In the genomic region with DNA sequence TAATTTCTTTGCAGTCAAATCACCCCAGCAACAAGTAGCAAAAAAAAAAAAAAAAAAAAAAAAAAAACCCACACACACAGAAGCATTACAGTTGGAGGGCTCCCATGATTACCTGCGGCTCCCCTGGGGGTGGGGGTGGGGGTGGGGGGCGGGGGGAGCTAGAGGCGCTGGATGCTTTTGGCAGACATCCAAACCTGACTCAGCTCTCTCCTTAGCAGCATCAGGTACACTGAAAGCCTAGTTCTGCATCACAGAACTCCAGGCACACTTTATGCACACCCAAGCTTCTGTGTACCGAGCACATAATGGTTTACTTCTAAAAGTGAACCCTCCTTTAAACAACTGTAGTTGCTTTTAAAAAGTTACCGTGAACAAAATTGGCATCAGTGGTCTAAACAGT, we compare ENCODE assay signal across 17 mouse cellular contexts. TPM values are rescaled to one million over a fixed set of nuclear protein-coding genes. Genes with fewer than 3 reads are reported as not detected.
DNase-seq lines count a peak whose midpoint lies in the region; ATAC-seq and TF ChIP-seq lines count a peak whose summit lies in the region.
"Had no signal": no experiment of that assay in that cellular context is flagged by ENCODE, and none has a peak within 500 bp of the region (broad histone marks: within the 10 kb centered on the region; RNA-seq: fewer than 3 reads in every experiment).

No protein-coding gene starts in this region.

- 32% methylated on average over 5 of the region's 5 CpGs for WGBS in forebrain, embryonic 11.5 days
- WGBS in forebrain, embryonic 15.5 days = 17% methylated on average over 5 of the region's 5 CpGs
- 28% methylated on average over 5 of the region's 5 CpGs for WGBS in midbrain, embryonic 13.5 days
- 37% methylated on average over 5 of the region's 5 CpGs for WGBS in midbrain, embryonic 10.5 days
- WGBS in limb, embryonic 13.5 days = 17% methylated on average over 5 of the region's 5 CpGs
- 21% methylated on average over 5 of the region's 5 CpGs for WGBS in lung, adult 2 months

- TF ChIP-seq CTCF in lung, adult 2 months (IDR thresholded peaks at IDR 0.05; ENCODE audit: insufficient read depth, low read length) = no peak

- H3K4me3 ChIP-seq in forebrain, embryonic 11.5 days (ENCODE audit: low read depth, low read length) = no peak overlapping the region
- no peak overlapping the region for H3K4me3 ChIP-seq in forebrain, embryonic 15.5 days
- H3K4me3 ChIP-seq in midbrain, embryonic 13.5 days (replicated peaks) = no peak overlapping the region
- H3K4me3 ChIP-seq in midbrain, embryonic 10.5 days = no peak overlapping the region
- H3K4me3 ChIP-seq in limb, embryonic 13.5 days = no peak overlapping the region
- H3K4me3 ChIP-seq in lung, adult 2 months (replicated peaks; ENCODE audit: extremely low read depth, low read depth, low read length) = no peak overlapping the region
- H3K4me3 ChIP-seq: heart, embryonic 12.5 days; left cerebral cortex, adult 2 months had no signal

- no peaks in the 10 kb centered on the region; the same call in 1 of the 2 replicates for H3K27me3 ChIP-seq in forebrain, embryonic 11.5 days (ENCODE audit: control insufficient read depth, insufficient read depth, low read length)
- no peaks in the 10 kb centered on the region for H3K27me3 ChIP-seq in forebrain, embryonic 15.5 days
- no peaks in the 10 kb centered on the region for H3K27me3 ChIP-seq in midbrain, embryonic 13.5 days
- peaks cover 26% of the 10 kb centered on the region for H3K27me3 ChIP-seq in midbrain, embryonic 10.5 days (ENCODE audit: low read depth, poor library complexity, severe bottlenecking)
- peaks cover 18% of the 10 kb centered on the region for H3K27me3 ChIP-seq in limb, embryonic 13.5 days

- no peak overlapping the region for H3K4me2 ChIP-seq in forebrain, embryonic 11.5 days (ENCODE audit: low read depth, low read length, severe bottlenecking)
- H3K4me2 ChIP-seq in forebrain, embryonic 15.5 days (replicated peaks) = no peak overlapping the region; the same call in 1 of the 2 replicates
- H3K4me2 ChIP-seq in midbrain, embryonic 13.5 days (replicated peaks) = peak overlapping the region; percentile 20
- peak overlapping the region; percentile 37; the same call in 1 of the 2 replicates for H3K4me2 ChIP-seq in limb, embryonic 13.5 days (replicated peaks)
- H3K4me2 ChIP-seq: heart, embryonic 12.5 days; liver, embryonic 11.5 days had no signal

- no peaks in the 10 kb centered on the region for H3K9me3 ChIP-seq in forebrain, embryonic 11.5 days (ENCODE audit: control insufficient read depth, low read length)
- H3K9me3 ChIP-seq in forebrain, embryonic 15.5 days = no peaks in the 10 kb centered on the region
- H3K9me3 ChIP-seq in midbrain, embryonic 13.5 days = no peaks in the 10 kb centered on the region
- H3K9me3 ChIP-seq in midbrain, embryonic 10.5 days (replicated peaks) = no peaks in the 10 kb centered on the region
- H3K9me3 ChIP-seq in limb, embryonic 13.5 days = no peaks in the 10 kb centered on the region
- H3K9me3 ChIP-seq: heart, embryonic 12.5 days had no signal

- no peak for DNase-seq in forebrain, embryonic 11.5 days (ENCODE audit: low spot score)
- no peak for DNase-seq in midbrain, embryonic 10.5 days (ENCODE audit: low spot score)
- DNase-seq in cerebellum, adult 9-10 months = no peak
- no peak for DNase-seq in spleen, adult 18-20 months
- no peak for DNase-seq in lung, adult 2 months
- DNase-seq: adrenal gland, postnatal 36 days; cerebellum, adult 11 months; gastrocnemius, postnatal 25 days; kidney, postnatal 25 days had no signal

- H3K36me3 ChIP-seq in forebrain, embryonic 11.5 days (ENCODE audit: control insufficient read depth, insufficient read depth, low read length) = no peaks in the 10 kb centered on the region
- no peaks in the 10 kb centered on the region for H3K36me3 ChIP-seq in forebrain, embryonic 15.5 days
- H3K36me3 ChIP-seq in midbrain, embryonic 13.5 days = no peaks in the 10 kb centered on the region
- H3K36me3 ChIP-seq in midbrain, embryonic 10.5 days = no peaks in the 10 kb centered on the region
- H3K36me3 ChIP-seq in limb, embryonic 13.5 days = no peaks in the 10 kb centered on the region
- H3K36me3 ChIP-seq: heart, embryonic 12.5 days had no signal

- TF ChIP-seq POLR2A in lung, adult 2 months (IDR thresholded peaks at IDR 0.05; ENCODE audit: borderline replicate concordance, extremely low read depth, low read depth, low read length) = no peak

- peak; percentile 39; the same call in 1 of the 2 replicates for ATAC-seq in forebrain, embryonic 11.5 days (replicated peaks; ENCODE audit: low FRiP score)
- no peak; the same call in 1 of the 2 replicates for ATAC-seq in forebrain, embryonic 15.5 days (replicated peaks)
- ATAC-seq in midbrain, embryonic 13.5 days = 0 out of 2 replicates have a peak, but pooled peaks have one; percentile 19
- ATAC-seq in limb, embryonic 13.5 days (ENCODE audit: low FRiP score, low read depth) = peak; percentile 71

- no peak overlapping the region for H3K27ac ChIP-seq in forebrain, embryonic 11.5 days (ENCODE audit: low read depth, low read length)
- no peak overlapping the region for H3K27ac ChIP-seq in forebrain, embryonic 15.5 days (replicated peaks)
- H3K27ac ChIP-seq in midbrain, embryonic 13.5 days = no peak overlapping the region
- H3K27ac ChIP-seq in midbrain, embryonic 10.5 days (replicated peaks) = no peak overlapping the region
- no peak overlapping the region for H3K27ac ChIP-seq in limb, embryonic 13.5 days
- H3K27ac ChIP-seq: left cerebral cortex, adult 2 months had no signal

- H3K4me1 ChIP-seq in forebrain, embryonic 11.5 days (replicated peaks; ENCODE audit: control insufficient read depth, insufficient read depth, low read length) = no peaks in the 10 kb centered on the region
- peaks cover 14% of the 10 kb centered on the region for H3K4me1 ChIP-seq in forebrain, embryonic 15.5 days
- H3K4me1 ChIP-seq in midbrain, embryonic 13.5 days (replicated peaks) = peaks cover 13% of the 10 kb centered on the region
- peaks cover 11% of the 10 kb centered on the region for H3K4me1 ChIP-seq in midbrain, embryonic 10.5 days
- peaks cover 8% of the 10 kb centered on the region; the same call in 1 of the 2 replicates for H3K4me1 ChIP-seq in limb, embryonic 13.5 days
- no peaks in the 10 kb centered on the region for H3K4me1 ChIP-seq in lung, adult 2 months (ENCODE audit: control insufficient read depth, insufficient read depth, low read length)
- H3K4me1 ChIP-seq: heart, embryonic 12.5 days had no signal

- H3K9ac ChIP-seq in forebrain, embryonic 11.5 days (ENCODE audit: low read length) = no peak overlapping the region
- H3K9ac ChIP-seq in forebrain, embryonic 15.5 days (replicated peaks) = no peak overlapping the region
- no peak overlapping the region for H3K9ac ChIP-seq in midbrain, embryonic 13.5 days (replicated peaks)
- no peak overlapping the region for H3K9ac ChIP-seq in limb, embryonic 13.5 days
- H3K9ac ChIP-seq: heart, embryonic 12.5 days had no signal

RNA-seq across cellular contexts. Expression of a gene that starts 2.0 kb away (rescaled TPM):
- polyA plus RNA-seq in forebrain, embryonic 11.5 days (2014; fragmentation: Nextera tagmentation; extraction: Ambion mirVana) = 0.92 and 1.1 TPM in 2 replicates
- polyA plus RNA-seq in forebrain, embryonic 15.5 days (2015; fragmentation: Nextera tagmentation; extraction: Ambion mirVana) = 5.2 and 5.5 TPM in 2 replicates
- polyA plus RNA-seq in midbrain, embryonic 13.5 days (2015; fragmentation: Nextera tagmentation; extraction: Ambion mirVana) = 7.8 TPM in 2 replicates
- 1.2 and 1.7 TPM in 2 replicates for polyA plus RNA-seq in midbrain, embryonic 10.5 days (2016; fragmentation: Nextera tagmentation; extraction: Ambion mirVana)
- 1.1 and 1.4 TPM in 2 replicates for polyA plus RNA-seq in limb, embryonic 13.5 days (2015; fragmentation: Nextera tagmentation; extraction: Ambion mirVana)
- 0.01 TPM in 1 of 2 replicates, not detected in the other for polyA plus RNA-seq in lung, adult 2 months (2012; rRNA removed)
- polyA plus RNA-seq: liver, embryonic 11.5 days; spleen, adult 2 months; testis, adult 2 months had no signal

Comparison
In these comparisons a context has a peak if more than half of its experiments do, and no peak if none do; other contexts are left out.
1. H3K4me2 ChIP-seq: peak in midbrain, embryonic 13.5 days (single experiment) and limb, embryonic 13.5 days (single experiment); none in forebrain, embryonic 11.5 days (single experiment) and forebrain, embryonic 15.5 days (single experiment).